Mouse (Mus musculus): ENCODE measurements around the gene Rap1gap.
A peak's percentile ranks its signal among the peaks of the same experiment; 100 is the strongest.

The Rap1gap gene

DNA sequence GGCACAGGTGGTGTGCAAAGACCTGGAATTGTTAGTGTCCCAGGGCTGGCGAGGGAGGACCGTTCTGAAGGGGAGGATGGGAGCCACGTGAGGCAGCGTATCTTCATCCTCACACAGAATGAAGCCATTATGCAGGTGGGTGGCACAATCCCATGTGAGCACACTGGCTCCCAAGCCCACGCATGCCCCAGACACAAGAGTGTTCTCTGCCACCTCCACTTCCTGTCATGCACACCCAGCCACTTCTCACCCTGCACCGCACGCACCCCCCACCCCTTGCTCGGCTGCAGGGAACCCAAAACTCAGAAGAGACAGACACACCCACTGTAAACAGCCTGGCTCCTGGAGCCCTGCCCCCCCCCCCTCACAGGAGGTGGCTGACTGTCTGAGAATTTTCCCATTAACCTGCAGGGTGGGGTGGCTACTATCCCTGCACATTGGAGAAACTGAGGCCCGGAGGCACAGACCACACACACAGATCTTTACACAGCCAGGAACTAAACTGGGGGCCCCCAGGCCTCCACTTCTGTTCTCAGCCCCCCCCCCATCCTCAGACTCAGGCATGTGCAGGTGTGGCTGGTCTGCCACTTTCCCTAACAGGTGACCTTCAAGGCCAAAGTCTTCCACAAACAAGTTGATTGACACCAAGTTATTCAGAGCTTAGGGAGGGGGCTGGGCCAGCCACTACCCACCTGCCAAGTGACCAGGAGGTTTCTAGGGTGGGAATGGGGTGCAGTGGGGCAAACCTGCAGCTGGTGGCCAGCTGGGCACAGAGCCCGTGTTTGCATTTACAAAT lies 27.8 kb downstream of the Rap1gap start:
- no peak for DNase-seq (ENCODE audit: low read depth, low spot score)

DNA sequence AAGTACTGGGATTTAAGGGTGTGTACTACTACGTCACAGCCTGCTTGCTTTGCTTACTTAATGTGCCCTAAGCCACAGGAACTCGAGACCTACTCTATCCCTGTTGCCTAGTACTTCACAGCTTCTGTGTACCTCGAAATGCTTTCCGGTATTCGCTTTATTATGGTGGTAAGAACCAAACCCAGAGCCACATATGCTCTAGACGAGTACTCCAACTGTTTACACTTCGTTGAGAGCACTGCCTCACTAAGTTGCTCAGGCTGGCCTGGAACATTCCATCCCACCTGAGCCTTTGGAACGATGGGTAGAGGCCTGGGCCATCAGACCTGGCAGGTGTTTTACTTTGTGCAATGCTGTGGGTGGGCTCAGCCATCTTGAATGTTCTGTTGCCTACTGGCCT lies 30.8 kb downstream of the Rap1gap start:
- DNase-seq (ENCODE audit: low read depth, low spot score), result no peak

DNA sequence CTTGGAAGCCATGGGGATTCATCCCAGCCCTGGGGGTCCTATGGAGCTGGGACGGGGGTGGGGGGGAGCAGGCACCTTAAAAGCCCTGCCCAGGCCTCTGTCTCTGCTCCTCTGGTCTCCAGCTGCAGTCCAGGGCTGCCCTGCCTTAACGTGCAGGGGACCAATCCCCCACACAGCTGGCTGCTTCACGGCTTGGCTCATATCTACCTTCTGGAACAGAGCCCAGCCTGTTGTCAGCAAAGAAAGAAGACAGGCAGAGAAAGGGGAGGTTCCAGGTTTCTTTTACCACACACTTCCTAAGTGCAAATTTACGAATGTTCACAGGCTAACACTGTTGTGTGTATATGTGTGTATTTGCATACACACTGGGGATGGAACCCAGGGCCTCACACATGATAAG lies 31.4 kb downstream of the Rap1gap start:
- no peak for DNase-seq (ENCODE audit: low read depth, low spot score)

DNA sequence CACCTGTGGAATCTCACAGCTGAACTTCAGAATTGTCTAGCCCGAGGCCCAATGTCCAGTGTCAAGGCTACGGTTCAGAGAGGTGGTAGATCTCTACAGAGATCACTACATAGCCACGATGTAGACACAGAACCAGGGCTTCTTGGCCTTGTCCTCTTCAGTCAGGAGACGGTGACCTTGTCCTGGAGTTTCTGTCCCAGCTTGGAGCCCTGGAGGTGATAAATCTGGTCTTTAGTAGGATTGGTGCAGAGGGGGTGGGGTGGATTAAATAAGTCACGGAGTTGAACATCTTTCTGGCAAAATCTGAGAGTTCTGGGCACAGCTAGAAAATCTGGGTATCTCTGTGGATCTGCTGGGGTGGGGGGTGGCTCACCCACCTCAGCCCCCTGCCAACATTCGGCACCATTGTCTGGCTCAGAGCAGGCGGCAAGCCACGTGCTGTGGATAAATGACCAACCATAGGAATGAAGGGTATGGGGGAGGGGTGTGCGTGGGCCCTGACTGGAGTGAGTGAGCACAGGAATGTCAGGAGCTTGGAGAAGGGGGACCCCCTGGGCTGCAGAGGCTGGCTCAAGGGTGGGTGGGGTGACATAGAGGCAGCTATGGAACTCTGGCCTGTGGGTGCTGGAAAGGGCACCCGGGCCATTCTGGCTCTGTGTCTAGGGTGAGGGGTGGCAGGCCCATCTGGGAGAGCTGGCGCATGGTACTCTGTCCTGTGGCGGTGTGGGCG lies 32.8 kb downstream of the Rap1gap start:
- no peak for DNase-seq (ENCODE audit: low read depth, low spot score)

DNA sequence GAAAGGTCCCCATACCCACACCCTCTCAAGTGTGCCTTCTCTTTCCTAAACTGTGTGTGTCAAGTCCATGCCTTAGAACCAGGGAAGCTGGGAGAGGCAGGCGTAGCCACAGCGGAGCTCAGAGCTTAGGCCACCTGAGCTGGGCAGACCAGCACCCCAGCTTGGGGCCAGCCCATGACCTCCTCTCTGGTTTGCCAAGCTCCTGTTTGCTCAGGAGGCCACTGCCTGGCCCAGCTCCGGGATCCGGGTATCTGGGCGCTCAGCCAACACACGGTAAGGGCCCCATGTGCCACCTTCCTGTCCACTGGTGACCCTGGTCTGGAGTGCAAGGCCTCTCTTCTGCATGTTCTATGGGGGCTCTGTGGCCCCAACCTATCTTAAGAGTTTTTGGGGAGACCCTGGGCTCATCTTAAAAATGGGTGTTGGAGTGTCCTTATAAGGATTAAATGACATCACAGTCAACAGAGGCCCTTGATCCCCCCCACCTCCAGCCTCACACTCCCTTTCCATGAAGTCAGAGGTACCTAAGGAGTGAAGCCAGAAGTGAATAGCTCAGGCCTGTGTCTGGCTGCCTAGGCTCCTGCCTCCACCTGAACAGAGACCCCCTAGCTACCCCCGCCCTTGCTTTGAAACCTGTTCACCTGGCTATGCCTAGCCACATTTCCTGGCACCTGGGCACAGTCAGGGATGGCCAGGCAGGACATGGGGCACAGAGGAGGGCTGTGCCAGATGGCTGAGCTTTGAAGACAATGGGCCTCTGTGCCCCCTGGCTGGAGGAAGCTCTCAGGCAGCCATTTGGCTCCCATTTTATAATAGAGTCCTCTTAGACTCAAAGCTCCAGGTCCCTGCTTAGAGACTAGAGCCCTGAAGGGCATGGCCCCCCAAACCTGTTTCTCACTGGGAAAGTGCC lies 33.8 kb downstream of the Rap1gap start:
- DNase-seq (ENCODE audit: low read depth, low spot score), result no peak

DNA sequence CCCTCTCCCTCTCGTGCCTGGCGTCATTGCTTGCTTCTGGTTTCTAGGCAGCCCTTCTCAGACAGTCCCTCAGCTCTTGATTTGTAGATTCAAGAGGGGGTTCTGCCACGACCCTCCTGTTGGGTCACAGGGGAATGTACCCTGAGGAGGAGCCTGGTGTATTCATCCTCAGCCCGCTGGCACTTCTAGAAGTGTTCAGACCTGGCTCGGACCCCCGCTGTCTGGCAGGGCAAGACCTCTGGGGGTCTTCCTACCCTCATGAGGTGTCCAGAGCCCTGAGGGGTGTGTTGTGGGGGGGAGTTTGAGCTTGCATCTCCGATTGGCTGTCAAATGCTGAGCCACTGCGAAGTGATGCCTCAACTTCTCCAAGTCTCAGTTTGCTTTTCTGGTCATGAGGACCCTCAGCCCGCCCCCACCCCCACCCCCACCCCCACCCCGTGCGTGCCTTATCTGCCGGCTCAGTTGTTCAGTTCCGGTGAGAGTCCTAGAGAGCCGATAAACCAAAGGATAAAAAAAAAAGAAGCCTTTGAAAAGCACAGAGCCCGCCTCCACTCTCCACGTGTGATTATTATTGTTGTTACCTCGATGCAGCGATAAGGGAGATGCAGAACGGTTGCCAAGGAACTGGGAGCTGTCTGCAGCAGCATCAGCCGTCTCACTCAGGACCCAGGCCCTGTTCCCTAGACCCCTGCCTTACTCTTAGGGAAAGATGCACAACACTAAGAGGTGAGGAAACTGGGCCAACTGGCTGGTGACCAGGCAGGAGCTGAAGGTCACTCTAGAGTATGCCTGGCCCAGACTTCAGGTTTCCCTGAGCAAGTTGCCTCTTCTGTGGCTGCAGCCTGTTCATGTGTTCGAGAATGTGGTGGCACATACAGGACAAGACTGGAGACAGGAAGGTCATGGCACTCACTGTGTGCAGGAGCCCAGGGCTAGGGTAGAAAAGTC lies 35.0 kb downstream of the Rap1gap start:
- no peak for DNase-seq (ENCODE audit: low read depth, low spot score)

DNA sequence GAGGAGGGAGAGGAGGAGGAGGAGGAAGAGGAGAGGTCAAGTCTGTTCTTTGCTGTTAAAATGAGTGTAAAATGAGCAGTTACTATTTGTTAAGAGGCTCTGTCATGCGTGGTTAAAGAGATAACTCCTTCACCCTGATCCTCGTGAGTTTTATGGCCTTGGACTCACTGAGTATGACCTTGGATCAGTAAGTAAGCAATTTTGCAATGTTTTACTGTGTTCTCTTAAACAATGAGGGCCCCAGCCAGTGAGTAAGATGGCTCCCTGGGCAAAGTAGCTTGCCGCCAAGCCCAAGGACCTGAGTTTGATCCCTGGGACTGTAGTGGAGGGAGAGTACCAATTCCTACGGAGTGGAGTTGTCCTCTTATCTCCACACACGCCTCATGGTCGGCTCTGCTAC lies 36.4 kb downstream of the Rap1gap start:
- no peak for DNase-seq (ENCODE audit: low read depth, low spot score)

DNA sequence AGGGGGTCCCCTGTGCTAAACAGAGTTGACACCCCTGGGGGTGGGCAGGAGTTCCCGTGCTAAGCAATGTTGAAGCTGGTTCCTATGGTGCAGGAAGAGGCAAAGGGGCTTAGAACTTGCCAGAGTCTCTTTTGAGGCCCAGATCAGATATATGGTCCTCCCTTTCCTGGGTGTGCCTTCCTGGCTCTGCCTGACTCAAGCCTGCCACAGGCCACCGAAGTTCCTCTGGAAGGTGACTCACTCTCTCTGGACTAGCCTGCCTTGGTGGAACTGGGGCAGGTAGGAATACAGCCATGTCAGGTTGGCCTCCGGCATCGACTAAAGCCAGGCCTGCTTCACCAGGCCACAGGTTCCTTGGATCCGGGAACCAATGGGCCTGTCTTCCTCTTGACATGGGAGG lies 38.6 kb downstream of the Rap1gap start:
- no peak for DNase-seq (ENCODE audit: low read depth, low spot score)

DNA sequence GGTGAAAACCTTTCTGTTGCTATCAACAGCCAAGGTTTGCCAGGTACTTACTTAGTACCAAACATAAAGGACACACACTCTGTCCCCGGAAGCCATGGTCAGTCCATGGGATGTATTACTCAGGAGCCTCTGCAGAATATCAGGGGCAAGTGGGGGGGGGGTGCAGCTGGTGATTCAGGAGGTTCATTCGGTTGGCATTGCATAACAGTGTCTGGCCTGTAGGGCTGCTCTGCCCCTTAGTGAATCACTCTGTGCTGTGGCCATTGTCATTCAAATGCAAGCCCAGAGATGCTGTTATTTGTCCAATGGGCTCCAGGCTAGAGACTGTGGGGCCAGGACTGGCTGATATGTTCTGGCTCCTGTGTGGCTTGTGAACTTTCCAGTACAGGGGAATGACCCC lies 40.0 kb downstream of the Rap1gap start:
- DNase-seq (ENCODE audit: low read depth, low spot score), result peak; percentile 67

DNA sequence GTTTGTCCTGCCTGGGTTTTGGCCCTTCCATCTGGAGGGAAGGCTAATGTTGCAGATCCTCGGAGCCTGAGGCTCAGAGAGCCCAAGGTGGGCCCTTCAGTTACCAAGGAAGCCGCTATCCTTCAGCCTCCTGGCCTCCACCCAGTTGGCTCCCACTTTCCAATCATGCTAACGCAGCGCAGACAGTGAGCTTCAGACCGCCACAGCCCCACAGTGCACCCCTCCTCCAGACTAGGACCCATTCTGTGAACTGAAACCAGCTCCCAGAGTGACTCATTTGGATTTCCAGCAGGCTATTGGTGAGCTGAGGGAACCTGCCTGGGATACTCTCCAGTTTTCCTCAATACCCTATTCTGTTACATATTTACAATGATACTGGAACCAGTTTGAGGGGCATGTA lies 40.9 kb downstream of the Rap1gap start:
- DNase-seq (ENCODE audit: low read depth, low spot score), result no peak

DNA sequence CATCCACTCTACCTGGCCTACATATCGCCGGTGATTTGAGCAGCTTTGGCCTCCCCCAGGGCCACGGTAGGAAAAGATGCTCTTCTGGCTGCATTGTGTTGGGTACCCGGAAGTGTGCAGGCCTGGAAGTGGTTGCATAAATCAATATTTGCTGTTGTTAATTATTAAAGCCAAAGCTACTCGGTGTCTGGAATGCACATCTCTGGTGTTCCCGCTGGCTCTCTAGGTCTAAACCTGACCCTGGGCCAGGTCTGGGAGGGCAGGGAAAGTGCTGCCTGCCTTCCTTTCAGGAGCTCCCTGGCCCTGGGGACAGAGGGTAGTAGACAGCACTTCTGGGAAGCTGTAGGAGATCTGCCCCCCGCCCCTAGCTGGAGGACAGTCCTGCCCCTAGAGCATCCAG lies 42.0 kb downstream of the Rap1gap start:
- no peak for DNase-seq (ENCODE audit: low read depth, low spot score)

DNA sequence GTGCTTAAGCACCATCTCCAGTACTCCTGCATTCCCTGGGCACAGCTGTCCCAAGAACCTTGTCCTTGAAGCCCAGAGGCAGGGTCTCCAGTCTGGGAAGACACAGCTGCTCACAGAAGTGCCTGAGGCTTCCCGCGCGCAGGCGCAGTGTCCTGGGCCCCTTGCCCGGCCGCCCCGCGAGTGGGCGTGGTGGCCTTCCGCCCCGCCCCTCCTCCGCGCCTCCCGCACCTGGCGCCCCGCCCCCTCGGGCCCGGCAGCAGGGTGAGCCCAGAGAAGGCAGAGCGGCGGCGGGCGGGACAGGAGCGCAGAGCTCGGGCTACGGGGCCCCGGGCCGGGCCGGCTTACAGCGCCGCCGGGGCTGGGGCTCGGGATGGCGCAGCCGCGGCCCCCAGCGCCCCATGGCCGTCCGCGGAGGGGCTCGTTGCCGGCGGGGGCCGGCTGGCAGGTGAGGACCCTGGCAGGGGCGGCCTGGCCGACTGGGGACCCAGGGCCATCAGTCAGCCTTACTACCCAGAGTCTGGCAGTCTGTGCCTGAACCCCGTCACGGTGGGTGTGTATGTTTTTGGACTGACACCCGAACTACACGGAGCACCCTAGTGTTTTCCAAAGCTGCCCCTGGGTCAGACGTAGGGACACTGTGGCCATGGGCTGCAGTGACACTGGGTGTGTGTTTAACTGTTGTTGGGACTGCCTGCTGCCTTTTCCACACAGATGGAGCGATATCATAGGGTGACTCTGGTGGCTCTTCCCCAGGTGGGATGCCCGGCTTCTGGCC lies 42.9 kb downstream of the Rap1gap start:
- peak; percentile 86 for DNase-seq (ENCODE audit: low read depth, low spot score)

DNA sequence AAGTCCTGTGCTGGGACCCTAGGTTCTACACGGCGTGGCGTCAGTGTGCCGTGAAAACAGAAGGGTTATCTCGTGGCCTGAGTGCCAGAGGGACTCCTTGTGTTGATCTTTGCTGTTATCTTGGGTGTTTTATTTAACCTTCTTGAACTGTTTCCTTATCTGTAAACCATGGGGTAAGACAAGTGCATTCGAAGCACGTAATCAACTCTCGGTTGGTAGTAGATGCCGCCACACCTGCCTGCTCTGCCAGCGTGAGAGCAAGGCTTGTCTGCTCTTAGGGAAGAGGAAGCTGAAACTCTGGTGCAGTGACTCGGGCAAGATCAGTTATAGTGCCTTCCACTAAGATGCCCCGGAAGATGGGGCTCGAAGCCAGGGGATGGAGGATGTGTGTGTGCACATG lies 48.4 kb downstream of the Rap1gap start:
- DNase-seq (ENCODE audit: low read depth, low spot score), result no peak

DNA sequence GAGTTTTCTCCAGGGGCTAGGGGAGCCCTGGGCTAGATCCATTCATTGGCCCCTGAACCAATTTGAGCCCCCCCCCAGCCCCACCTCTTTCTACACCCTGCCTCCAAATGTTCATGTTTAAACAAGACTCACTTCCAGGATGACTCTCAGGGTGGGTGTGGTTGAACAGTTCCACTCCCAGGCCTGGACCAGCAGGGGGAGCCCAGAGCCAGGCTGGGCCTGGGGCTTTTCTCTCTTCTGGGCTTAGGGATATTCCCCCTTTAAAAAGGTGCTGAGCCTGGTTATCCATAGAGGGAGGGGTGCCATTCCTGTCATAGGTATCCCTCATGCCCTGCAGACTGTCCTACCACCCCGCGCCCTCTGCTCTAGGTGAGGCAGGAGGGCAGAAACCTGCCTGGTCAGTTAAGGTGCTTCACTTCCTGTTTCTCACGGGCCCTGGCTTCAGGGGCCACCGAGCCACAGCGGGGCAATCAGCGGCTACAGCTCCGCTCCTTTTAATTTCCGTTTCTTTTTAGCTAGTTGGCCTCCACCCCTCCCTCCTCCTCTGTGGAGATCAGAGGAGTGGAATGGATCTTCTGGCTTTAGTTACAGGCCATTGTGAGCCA lies 49.6 kb downstream of the Rap1gap start:
- DNase-seq (ENCODE audit: low read depth, low spot score), result peak; percentile 65

DNA sequence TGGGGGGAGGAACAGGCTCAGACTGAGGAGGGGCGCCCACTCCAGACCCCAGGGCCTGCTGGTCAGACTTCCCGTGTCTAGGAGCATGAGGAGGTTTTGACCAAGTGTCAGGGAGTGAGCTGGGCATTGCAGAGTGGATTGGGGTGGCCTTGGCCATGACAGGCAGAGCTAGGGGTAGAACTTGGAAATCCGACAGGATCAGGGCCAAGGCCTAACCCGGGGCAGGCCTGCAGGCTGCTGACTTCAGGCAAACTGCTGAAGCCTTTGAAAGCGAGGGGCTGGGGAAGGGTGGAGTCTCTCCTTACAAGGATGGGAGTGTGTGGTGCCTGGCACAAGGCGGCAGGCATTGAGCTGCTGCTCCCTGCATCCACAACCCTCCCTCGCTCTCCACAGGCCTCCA lies 52.5 kb downstream of the Rap1gap start:
- DNase-seq (ENCODE audit: low read depth, low spot score), result no peak

DNA sequence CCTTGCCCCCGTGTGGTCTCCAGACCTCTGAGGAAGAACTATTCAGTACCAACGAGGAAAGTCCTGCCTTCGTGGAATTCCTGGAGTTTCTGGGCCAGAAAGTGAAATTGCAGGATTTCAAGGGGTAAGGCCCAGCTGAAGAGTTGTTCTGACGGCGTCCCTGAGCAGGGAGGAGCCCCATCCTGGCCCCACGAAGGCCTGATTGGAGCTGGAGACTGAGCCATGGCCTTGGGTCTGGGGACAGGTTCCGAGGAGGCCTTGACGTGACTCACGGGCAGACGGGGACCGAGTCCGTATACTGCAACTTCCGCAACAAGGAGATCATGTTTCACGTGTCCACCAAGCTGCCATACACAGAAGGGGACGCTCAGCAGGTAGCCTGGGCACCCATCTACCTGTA lies 53.1 kb downstream of the Rap1gap start:
- DNase-seq (ENCODE audit: low read depth, low spot score), result no peak

DNA sequence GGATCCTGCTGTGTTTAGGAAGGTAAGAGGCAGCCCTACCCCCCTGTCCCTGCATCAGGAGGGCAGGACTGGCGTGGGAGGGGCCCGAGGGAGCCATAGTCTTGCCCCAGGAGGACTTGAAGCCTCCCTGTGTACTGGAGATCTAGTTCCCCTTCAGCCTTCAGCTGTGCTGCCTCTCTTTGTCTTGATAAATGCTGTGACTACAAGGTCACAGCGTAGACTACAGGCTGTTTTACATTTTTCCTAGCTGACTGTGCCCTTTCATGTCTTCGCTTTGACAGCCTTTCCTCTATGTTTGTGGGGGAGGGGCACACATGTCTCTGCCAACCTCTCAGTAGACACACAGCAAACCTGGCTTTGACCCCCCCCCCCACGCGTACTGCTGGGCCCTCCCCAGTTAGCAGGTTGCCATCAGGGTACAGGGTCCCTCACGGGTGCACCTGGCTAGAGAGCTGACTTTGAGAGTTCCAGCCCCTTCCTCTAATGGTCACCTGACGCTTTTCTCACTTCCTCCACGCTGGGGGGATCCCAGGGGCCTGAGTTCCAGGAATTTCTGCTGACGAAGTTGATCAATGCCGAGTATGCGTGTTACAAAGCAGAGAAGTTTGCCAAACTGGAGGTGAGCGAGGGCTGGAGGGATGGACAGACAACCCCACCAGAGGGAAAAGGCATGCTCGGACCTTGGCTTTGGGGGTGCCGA lies 55.0 kb downstream of the Rap1gap start:
- DNase-seq (ENCODE audit: low read depth, low spot score), result peak; percentile 90

DNA sequence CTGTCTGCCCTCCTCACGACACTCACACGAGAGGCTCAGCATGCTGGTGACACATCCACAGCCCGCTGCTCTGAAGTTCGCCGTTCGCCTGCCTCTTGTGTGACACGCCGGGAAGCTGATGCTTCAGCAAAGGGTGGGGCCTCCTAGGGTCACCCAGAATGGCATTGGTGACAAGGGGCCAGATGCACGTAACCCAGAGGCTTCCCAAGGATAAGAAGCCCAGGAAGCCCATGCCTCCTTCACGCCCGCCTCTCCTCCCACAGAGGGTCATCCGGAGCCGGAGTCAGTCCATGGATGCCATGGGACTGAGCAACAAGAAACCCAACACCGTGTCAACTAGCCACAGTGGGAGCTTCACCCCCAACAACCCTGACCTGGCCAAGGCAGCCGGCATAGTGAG lies 57.0 kb downstream of the Rap1gap start:
- no peak for DNase-seq (ENCODE audit: low read depth, low spot score)

DNA sequence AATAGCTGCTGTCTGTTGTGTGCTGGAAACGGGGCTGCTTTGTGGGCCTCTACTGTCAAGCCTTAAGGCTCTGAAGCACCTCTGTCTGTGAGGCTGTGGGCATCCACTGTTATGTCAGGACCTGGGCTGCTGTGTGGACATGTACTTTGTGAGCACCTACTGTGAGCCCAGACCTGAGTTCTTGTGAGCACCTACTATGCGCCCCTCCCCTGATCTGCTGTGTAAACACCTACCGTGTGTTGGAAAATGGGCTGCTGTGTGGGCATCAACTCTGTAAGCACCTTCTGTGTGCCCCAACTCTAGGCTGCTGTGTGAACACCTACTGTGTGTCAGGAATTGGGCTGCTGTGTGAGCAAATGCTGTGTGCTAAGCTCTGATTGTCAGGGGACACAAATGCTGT lies 57.7 kb downstream of the Rap1gap start:
- no peak for DNase-seq (ENCODE audit: low read depth, low spot score)

Measured in ES-CJ7 (cell line).